Comparison of ENCODE assay signal across 10 mouse cellular contexts in genomic region chr13:100950348-100951184, GRCm38 (mm10).
DNase-seq lines count a peak whose midpoint lies in the region; ATAC-seq lines count a peak whose summit lies in the region.
"Had no signal": no experiment of that assay in that cellular context is flagged by ENCODE, and none has a peak within 500 bp of the region (broad histone marks: within the 10 kb centered on the region; RNA-seq: fewer than 3 reads in every experiment).

No protein-coding gene starts in this region.

- no peaks in the 10 kb centered on the region for H3K36me3 ChIP-seq in kidney, embryonic 15.5 days
- H3K36me3 ChIP-seq in heart, embryonic 14.5 days (ENCODE audit: control insufficient read depth, insufficient read depth, low read length): no peaks in the 10 kb centered on the region
- no peaks in the 10 kb centered on the region for H3K36me3 ChIP-seq in liver, embryonic 16.5 days (ENCODE audit: control insufficient read depth, insufficient read depth)
- H3K36me3 ChIP-seq: G1E; limb, embryonic 13.5 days had no signal

- no peaks in the 10 kb centered on the region for H3K27me3 ChIP-seq in kidney, embryonic 15.5 days
- H3K27me3 ChIP-seq in heart, embryonic 14.5 days (ENCODE audit: control insufficient read depth, insufficient read depth, low read length): no peaks in the 10 kb centered on the region
- no peaks in the 10 kb centered on the region for H3K27me3 ChIP-seq in liver, embryonic 16.5 days (ENCODE audit: control insufficient read depth, insufficient read depth, low read depth, low read length)

- no peak overlapping the region for H3K9ac ChIP-seq in kidney, embryonic 15.5 days
- no peak overlapping the region for H3K9ac ChIP-seq in heart, embryonic 14.5 days (ENCODE audit: low read length)
- no peak overlapping the region for H3K9ac ChIP-seq in liver, embryonic 16.5 days (ENCODE audit: low read depth, low read length)
- H3K9ac ChIP-seq: limb, embryonic 13.5 days had no signal

- no peaks in the 10 kb centered on the region for H3K9me3 ChIP-seq in kidney, embryonic 15.5 days (replicated peaks)
- H3K9me3 ChIP-seq in heart, embryonic 14.5 days (ENCODE audit: control insufficient read depth, low read length): no peaks in the 10 kb centered on the region
- no peaks in the 10 kb centered on the region for H3K9me3 ChIP-seq in liver, embryonic 16.5 days (replicated peaks; ENCODE audit: control insufficient read depth, low read length)
- H3K9me3 ChIP-seq: G1E; limb, embryonic 13.5 days had no signal

- DNase-seq in kidney, adult 8-10 months: no peak
- DNase-seq in retina, embryonic 14.5 days (ENCODE audit: low spot score): no peak
- no peak for DNase-seq in thymus, postnatal 25 days
- DNase-seq in urinary bladder, postnatal 4 days (ENCODE audit: low spot score in 2 of 2): no peak

- peak; percentile 83 for ATAC-seq in kidney, embryonic 15.5 days (replicated peaks; ENCODE audit: low FRiP score)
- peak; percentile 58; the same call in 1 of the 2 replicates for ATAC-seq in common myeloid progenitor, adult 5-6 weeks (replicated peaks; ENCODE audit: low read depth, poor library complexity, severe bottlenecking)
- ATAC-seq in heart, embryonic 14.5 days (ENCODE audit: insufficient number of reproducible peaks, insufficient read depth, low FRiP score, low read depth): no peak
- peak; percentile 39; the same call in 1 of the 2 replicates for ATAC-seq in liver, embryonic 16.5 days (ENCODE audit: low read depth)

- H3K4me2 ChIP-seq in kidney, embryonic 15.5 days: no peak overlapping the region
- H3K4me2 ChIP-seq in heart, embryonic 14.5 days (ENCODE audit: low read length): peak overlapping the region; percentile 13; the same call in 1 of the 2 replicates
- H3K4me2 ChIP-seq in liver, embryonic 16.5 days (ENCODE audit: low read depth, low read length): no peak overlapping the region
- H3K4me2 ChIP-seq: limb, embryonic 13.5 days had no signal

- peaks cover 19% of the 10 kb centered on the region for H3K4me1 ChIP-seq in kidney, embryonic 15.5 days
- peaks cover 10 to 14% of the 10 kb centered on the region in 2 experiments; a peak in 3 of 4 replicates for H3K4me1 ChIP-seq in heart, embryonic 14.5 days (ENCODE audit: control insufficient read depth in 2 of 2, insufficient read depth in 2 of 2, low read length in 2 of 2)
- H3K4me1 ChIP-seq in liver, embryonic 16.5 days (ENCODE audit: control insufficient read depth, low read depth, low read length): no peaks in the 10 kb centered on the region

- 17% methylated on average over 7 of the region's 7 CpGs for WGBS in kidney, embryonic 15.5 days
- WGBS in heart, embryonic 14.5 days: 8% methylated on average over 7 of the region's 7 CpGs
- 39% methylated on average over 7 of the region's 7 CpGs for WGBS in liver, embryonic 16.5 days (ENCODE audit: insufficient replicate concordance)

- no peak overlapping the region for H3K4me3 ChIP-seq in kidney, embryonic 15.5 days (replicated peaks)
- no peak overlapping the region for H3K4me3 ChIP-seq in heart, embryonic 14.5 days (ENCODE audit: control insufficient read depth in 1 of 2, insufficient read depth in 1 of 2, low read depth in 1 of 2, low read length in 2 of 2)
- no peak overlapping the region for H3K4me3 ChIP-seq in liver, embryonic 16.5 days (ENCODE audit: low read depth, low read length)
- H3K4me3 ChIP-seq: limb, embryonic 13.5 days had no signal

- H3K27ac ChIP-seq in kidney, embryonic 15.5 days: peak overlapping the region; percentile 68
- 0 out of 4 replicates have a peak overlapping the region, but pooled peaks of 1 of the 2 experiments have one; percentile 57 for H3K27ac ChIP-seq in heart, embryonic 14.5 days (replicated peaks in 1 of 2; ENCODE audit: control insufficient read depth in 1 of 2, insufficient read depth in 1 of 2, low read depth in 2 of 2, low read length in 2 of 2)
- H3K27ac ChIP-seq in liver, embryonic 16.5 days (ENCODE audit: low read length): no peak overlapping the region
- H3K27ac ChIP-seq: limb, embryonic 13.5 days had no signal
